Mouse (Mus musculus) spleen, postnatal 14 days (tissue): ENCODE results near the gene Epb41l1.
A peak's percentile ranks its signal among the peaks of the same experiment; 100 is the strongest.

Source experiments
- DNase-seq, 2 experiments: peaks; one replicate each; pipeline ENCODE4 v3.0.0; 2021 to 2022; ENCODE audit warnings: low spot score in 2 of 2

The Epb41l1 gene

DNA sequence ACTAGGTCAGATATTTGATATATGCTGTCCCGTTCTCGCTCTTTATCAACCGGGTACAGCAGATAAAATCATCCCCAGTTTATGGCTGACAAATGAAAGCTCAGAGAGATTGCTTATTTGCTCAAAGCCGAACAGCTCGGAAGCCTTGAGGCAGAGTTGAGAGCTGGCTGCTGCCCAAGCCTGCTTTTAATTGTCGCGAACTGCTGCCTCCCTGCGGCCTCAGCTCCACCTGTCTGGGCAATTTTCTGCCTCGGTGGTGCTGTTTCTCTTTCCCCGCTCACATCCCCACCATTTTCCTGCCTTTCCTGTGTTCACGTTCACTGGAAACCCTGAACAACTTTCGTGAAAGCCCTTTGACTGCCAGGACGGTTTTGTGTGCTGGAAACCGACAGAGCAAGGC lies 39.8 kb downstream of the Epb41l1 start:
- no peak for DNase-seq

- DNase-seq = no peak
Measured at GRCm38 (mm10) chr2:156462154-156463029, 41.7 kb downstream of the Epb41l1 start.

GRCm38 (mm10) chr2:156464416-156464815 lies 43.7 kb downstream of the Epb41l1 start:
- no peak for DNase-seq

DNA sequence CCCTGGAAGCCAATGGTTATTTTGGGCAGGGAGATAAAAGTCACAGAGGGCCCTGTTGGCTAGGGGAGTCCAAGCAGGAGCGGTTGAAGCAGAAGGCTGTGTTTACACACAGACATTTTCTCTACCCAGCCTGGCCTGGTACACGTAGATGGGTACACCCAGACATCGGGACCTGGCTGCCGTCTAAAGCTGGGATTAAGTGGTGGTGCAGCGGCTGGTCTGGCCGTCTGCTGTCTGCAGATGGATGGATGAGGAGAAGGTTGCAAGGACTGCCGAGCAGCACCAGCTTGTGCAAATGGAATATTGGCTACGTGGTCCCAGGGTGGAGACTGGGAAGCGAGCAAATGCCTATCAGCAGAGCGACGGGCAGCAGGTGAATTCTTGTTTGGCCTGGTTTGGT lies 46.8 kb downstream of the Epb41l1 start:
- no peak for DNase-seq

DNA sequence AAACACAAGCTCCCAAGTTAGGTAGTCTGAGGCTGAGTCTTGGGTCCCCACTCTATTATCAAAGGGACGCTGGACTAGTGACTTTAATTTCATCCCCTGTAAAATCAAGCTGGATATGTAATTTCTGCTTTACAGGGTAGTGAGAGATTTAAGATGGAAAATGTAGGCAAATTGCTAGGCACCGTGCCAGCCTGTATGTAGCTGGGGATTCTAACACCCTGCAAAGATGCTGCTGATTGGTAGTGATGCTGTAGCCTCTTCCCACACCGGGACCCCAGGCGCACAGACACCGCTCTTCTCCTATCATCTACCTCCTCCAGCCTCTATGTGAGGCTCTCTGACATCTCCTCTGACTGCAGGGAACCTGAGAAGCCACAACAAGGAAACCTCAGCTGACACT lies 48.2 kb downstream of the Epb41l1 start:
- no peak for DNase-seq

DNA sequence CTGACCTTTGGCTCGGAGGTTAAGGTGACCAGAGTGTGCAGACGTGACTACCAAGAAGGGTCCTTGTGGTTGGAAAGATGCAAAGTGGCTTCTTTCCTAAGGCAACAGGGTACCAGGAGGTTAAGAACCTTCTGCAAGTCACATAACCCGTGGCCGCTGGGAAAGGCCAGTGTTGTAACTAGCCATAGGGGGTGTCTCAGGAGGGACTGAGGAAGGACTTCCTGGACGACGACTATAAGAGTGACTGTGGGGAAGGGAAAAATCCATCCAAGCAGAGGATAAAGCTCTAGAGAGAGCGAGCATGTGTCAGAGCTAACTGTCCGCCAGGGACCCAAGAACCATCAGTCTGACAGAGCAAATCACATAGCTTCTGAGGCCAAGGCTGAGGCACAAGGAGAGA lies 48.8 kb downstream of the Epb41l1 start:
- DNase-seq = no peak

DNA sequence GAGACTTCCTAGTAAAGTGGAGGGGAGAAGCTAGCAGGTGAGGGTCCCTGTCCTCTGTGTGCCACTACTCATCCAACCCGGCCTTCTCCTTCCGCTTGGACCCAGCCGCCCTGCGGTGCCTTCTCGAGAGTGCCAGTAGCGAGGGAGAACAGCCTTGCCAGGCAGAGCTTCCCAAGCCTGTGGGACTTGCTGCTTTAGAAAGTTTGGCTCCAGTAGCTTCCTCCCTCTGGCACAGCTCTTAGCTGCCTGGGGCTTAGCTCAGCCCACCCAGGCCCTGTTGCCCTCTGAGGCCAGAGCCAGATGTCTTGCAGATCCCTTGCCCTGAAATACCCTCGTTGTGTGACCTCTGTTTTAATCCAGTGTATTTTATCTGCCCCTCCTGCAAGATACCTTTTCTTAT lies 50.2 kb downstream of the Epb41l1 start:
- DNase-seq = no peak

GRCm38 (mm10) chr2:156472336-156472735 lies 51.6 kb downstream of the Epb41l1 start:
- DNase-seq = no peak

GRCm38 (mm10) chr2:156473696-156474095 lies 53.0 kb downstream of the Epb41l1 start:
- no peak for DNase-seq

- DNase-seq = no peak
Measured at GRCm38 (mm10) chr2:156474111-156474510, 53.4 kb downstream of the Epb41l1 start.

DNA sequence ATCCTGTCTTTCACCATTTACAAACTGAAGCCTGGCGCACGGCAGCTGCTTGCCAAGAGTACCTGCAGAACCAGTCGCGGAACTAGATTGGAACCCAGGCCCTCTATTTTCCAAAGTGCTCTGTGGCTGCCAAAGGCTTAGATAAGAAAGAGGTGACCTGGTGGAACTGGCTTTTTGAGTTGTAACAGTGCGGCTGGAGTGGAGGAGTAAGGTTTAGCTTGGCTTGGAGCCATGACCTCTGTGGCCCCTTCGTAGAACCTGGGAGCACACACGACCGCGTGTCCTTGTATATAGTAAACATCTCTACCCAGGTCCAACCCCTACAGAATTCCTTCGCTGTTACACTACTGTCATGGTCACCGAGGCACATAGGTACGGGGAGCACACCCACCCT lies 54.2 kb downstream of the Epb41l1 start:
- DNase-seq = no peak

DNA sequence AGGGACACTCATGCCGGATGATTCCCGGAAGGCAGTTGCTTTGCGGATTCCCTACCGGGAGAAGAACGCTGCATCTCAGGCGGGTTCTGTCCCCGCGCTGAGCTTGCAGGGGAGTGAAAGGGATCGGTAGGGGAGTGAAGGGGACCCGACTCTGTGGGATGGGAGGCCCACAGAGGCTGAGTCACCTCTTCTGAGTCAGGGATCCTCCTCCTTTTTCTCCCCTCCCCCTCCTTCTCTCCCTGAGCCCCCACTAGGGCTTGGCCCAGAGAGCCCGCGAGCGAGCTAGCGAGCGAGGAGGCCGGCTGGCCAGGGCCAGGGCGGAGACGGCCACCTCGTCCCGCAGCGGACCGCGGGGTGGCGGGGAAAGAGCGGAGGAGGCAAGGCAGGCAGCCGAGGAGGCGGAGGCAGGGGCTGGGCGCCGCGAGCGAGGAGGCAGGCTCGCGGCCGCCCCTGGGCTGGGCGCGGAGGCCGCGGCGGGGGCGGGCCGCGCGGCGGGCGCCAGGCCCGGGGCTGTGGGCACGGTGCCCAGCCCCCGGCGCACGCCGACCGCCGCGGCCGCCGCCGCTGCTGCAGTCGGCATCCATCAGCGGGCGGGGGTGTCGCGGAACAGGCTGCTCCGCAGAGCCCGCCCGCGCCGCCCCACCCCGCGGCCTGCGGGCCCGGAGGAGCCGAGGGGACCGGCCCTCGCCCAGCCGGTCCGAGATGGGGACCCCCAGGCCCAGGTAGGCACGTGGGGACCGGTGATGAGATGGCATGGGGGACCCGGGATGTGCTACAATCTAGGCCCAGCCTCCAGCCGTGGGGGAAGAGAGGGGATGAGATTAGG lies 54.8 kb downstream of the Epb41l1 start:
- DNase-seq = no peak

GRCm38 (mm10) chr2:156476111-156476747 lies 55.5 kb downstream of the Epb41l1 start:
- no peak for DNase-seq

DNA sequence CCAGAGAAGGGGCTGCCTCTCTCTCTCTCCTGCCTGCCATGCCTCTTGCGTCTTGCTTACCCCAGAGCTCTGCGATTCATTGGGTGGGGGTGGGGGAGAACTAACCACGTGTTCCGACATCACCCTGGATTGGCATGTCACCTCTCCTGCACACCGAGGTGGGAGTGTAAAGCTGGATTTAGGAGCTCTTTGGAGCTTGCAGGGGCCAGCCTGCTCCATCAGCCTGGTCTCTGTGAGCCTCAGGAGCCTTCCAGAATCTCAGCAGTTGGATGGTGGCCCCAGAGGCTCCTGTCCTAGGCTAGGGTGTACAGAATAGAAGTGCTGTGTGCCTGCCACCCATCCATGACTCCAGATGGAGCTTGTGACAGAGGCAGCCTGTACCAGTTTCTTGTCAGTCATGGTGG lies 56.0 kb downstream of the Epb41l1 start:
- DNase-seq = no peak

GRCm38 (mm10) chr2:156478046-156478690 lies 57.5 kb downstream of the Epb41l1 start:
- no peak for DNase-seq

- DNase-seq = no peak
Measured at GRCm38 (mm10) chr2:156479833-156480232, 59.1 kb downstream of the Epb41l1 start.

DNA sequence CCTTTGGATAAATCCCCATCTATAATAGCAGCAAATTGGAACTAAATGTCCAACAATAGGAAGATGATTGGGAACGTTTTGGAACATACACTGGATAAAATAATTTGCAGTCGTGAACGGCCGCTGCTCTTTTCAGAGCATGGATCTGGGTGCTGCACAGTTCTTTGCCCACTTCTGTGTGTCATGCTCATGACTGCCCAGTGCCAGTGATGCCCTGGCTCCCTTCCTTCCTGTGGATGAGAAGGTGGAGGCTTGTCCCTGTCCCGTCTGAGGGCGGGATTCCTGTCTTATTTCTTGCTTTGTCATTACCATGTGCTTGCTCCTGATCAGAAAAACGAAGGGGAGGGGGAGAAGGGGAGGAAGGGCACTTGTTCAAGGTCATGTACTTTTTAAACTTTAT lies 59.6 kb downstream of the Epb41l1 start:
- DNase-seq = no peak

DNA sequence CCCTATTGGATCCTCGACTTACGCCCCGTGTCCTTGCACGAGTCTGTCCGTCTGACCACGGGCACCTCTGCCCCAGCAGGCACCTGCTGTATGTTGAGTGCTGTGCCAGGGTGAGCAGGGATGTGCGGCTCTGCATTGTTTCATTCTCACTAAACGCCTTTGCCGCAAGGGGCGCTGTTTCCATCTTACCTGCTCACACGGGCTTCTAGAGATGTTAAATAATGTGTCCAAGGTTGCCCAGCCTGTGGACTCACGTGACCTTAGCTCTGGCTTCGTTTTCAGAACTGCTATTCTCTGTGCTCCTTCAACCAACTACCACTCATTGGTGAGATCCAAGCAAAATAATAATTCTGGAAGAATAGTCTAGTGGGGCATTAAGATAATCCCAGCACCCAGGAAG lies 61.6 kb downstream of the Epb41l1 start:
- DNase-seq = peak; percentile 36 to 60

DNA sequence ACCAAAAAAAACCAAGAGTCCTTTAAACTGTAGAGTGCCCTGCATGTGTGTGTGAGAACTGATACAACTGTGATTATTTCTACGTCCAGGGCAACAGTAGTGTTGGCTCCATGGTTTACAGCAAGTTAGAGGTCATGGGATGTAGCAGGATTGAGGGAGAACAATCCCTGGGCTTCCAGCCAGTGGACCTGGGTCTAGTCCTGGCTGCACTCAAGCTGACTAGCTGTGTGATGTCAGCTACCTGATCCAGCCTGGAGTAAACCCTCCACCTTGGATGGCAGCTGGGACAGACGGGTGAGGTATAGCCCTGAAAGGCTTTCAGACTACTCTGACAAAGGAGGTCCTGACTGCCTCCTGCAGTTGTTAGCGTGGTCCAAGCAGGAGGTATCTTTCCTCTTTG lies 62.1 kb downstream of the Epb41l1 start:
- DNase-seq = no peak

DNA sequence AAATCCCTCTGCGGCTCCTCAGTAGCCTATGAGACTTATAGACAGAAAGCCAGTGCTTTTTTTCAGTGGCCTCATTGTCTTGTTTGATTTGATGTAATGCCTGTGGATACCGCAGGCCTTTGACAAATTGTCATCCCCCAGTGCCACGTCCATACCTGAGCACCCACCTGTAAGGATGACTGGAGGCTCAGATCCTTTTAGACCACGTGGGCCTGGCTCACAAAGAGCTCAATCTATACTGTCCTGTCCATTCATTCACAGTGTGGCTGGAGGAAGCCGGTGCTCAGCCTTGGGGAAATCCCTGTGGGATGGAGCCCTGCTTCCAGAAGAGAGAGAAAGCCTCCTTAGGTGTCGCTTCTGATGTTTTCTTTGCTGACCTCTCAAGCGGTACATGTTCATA lies 62.5 kb downstream of the Epb41l1 start:
- DNase-seq = no peak

GRCm38 (mm10) chr2:156486086-156486751 lies 65.5 kb downstream of the Epb41l1 start:
- no peak for DNase-seq
